Mouse (Mus musculus) forebrain, embryonic 16.5 days (tissue): ENCODE data around the gene Fam189a2. TPM values are rescaled to one million over a fixed set of nuclear protein-coding genes. Genes with fewer than 3 reads are reported as not detected.

Experiments
- ATAC-seq: fragments of 200-750 bp; cut with Nextera tagmentation; 2 replicates; pipeline ENCODE4 v1.8.0; 2017; ENCODE audit warnings: mild to moderate bottlenecking, moderate library complexity
- H3K27ac ChIP-seq: fragments of 300-500 bp; sonication (generic); 2 replicates; pipeline ENCODE4 v1.5.1; 2014; ENCODE audit warnings: low read length, control low read depth
- H3K27me3 ChIP-seq: fragments of 300-500 bp; sonication (generic); replicated peaks from 2 replicates; pipeline ENCODE4 v1.6.1; 2014; ENCODE audit warnings: low read length; ENCODE audit not compliant: control insufficient read depth, insufficient read depth
- H3K36me3 ChIP-seq: fragments of 300-500 bp; sonication (generic); 2 replicates; pipeline ENCODE4 v1.6.1; 2014; ENCODE audit not compliant: control insufficient read depth, insufficient read depth
- H3K4me1 ChIP-seq: fragments of 300-500 bp; sonication (generic); replicated peaks from 2 replicates; pipeline ENCODE4 v1.6.1; 2014; ENCODE audit warnings: low read length; ENCODE audit not compliant: control insufficient read depth, insufficient read depth
- H3K4me2 ChIP-seq: fragments of 300-500 bp; sonication (generic); 2 replicates; pipeline ENCODE4 v1.6.1; 2014; ENCODE audit warnings: mild to moderate bottlenecking, low read length, control low read depth
- H3K4me3 ChIP-seq: fragments of 300-500 bp; sonication (generic); replicated peaks from 2 replicates; pipeline ENCODE4 v1.5.1; 2014; ENCODE audit warnings: mild to moderate bottlenecking, low read length, control low read depth
- H3K9ac ChIP-seq: fragments of 300-500 bp; sonication (generic); replicated peaks from 2 replicates; pipeline ENCODE4 v1.6.1; 2014; ENCODE audit warnings: low read depth, low read length, control low read depth
- H3K9me3 ChIP-seq: fragments of 300-500 bp; sonication (generic); 2 replicates; pipeline ENCODE4 v1.6.1; 2016; ENCODE audit warnings: low read length; ENCODE audit not compliant: control insufficient read depth
- WGBS: fragments of 180-500 bp; shearing (Covaris S2); extraction: QIAGEN DNeasy Blood & Tissue Kit; methylation state at CpG from one replicate; pipeline ENCODE4 v1.1.7; 2014; 5-methylcytosine and 5-hydroxymethylcytosine counted together
- polyA plus RNA-seq: library from polyadenylated mRNA; unstranded; fragments of >200 nt; fragmentation: Nextera tagmentation; extraction: Ambion mirVana; gene quantifications from 2 replicates; pipeline ENCODE4 v1.2.1, GENCODE M21; 2015

The Fam189a2 gene
- polyA plus RNA-seq, 1 experiment from 2014 or later = 1.1 TPM

- Histone ChIP-seq H3K4me3 (no peak overlapping the region), H3K27me3 (no peaks in the 10 kb centered on the region), H3K9me3 (no peaks in the 10 kb centered on the region), H3K9ac (no peak overlapping the region), H3K27ac (no peak overlapping the region), H3K4me1 (peaks cover 9% of the 10 kb centered on the region), H3K36me3 (no peaks in the 10 kb centered on the region), H3K4me2 (no peak overlapping the region)
- 83% methylated on average over 3 of the region's 3 CpGs for WGBS
- no peak for ATAC-seq
Measured at GRCm38 (mm10) chr19:24020736-24021135, 10.1 kb downstream of the Fam189a2 start.

GRCm38 (mm10) chr19:24019609-24020008, 11.2 kb downstream of the Fam189a2 start:
- H3K27ac ChIP-seq = no peak overlapping the region
- no peak overlapping the region for H3K9ac ChIP-seq
- H3K36me3 ChIP-seq = no peaks in the 10 kb centered on the region
- H3K9me3 ChIP-seq = no peaks in the 10 kb centered on the region
- no peaks in the 10 kb centered on the region for H3K27me3 ChIP-seq
- no peak for ATAC-seq
- peaks cover 9% of the 10 kb centered on the region for H3K4me1 ChIP-seq
- H3K4me3 ChIP-seq = no peak overlapping the region
- H3K4me2 ChIP-seq = no peak overlapping the region
- 89% methylated on average over 9 of the region's 9 CpGs for WGBS

- Histone ChIP-seq H3K27ac (no peak overlapping the region), H3K36me3 (no peaks in the 10 kb centered on the region), H3K9ac (no peak overlapping the region), H3K9me3 (no peaks in the 10 kb centered on the region), H3K4me3 (no peak overlapping the region), H3K4me1 (peaks cover 6% of the 10 kb centered on the region), H3K27me3 (no peaks in the 10 kb centered on the region), H3K4me2 (no peak overlapping the region)
- WGBS = 87% methylated on average over 3 of the region's 3 CpGs
- ATAC-seq = no peak
Measured at GRCm38 (mm10) chr19:24018396-24018795, 12.4 kb downstream of the Fam189a2 start.

GRCm38 (mm10) chr19:24017892-24018291, 12.9 kb downstream of the Fam189a2 start:
- Histone ChIP-seq H3K9ac (no peak overlapping the region), H3K36me3 (no peaks in the 10 kb centered on the region), H3K4me3 (no peak overlapping the region), H3K9me3 (no peaks in the 10 kb centered on the region), H3K27me3 (no peaks in the 10 kb centered on the region), H3K4me2 (no peak overlapping the region), H3K4me1 (peaks cover 6% of the 10 kb centered on the region), H3K27ac (no peak overlapping the region)
- ATAC-seq = no peak
- WGBS = 59% methylated on average over 3 of the region's 3 CpGs

GRCm38 (mm10) chr19:24017427-24017826, 13.4 kb downstream of the Fam189a2 start:
- Histone ChIP-seq H3K27ac (no peak overlapping the region), H3K9ac (no peak overlapping the region), H3K4me1 (peaks cover 6% of the 10 kb centered on the region), H3K27me3 (no peaks in the 10 kb centered on the region), H3K4me2 (no peak overlapping the region), H3K4me3 (no peak overlapping the region), H3K36me3 (no peaks in the 10 kb centered on the region), H3K9me3 (no peaks in the 10 kb centered on the region)
- WGBS = 19% methylated on average over 1 of the region's 1 CpGs
- no peak for ATAC-seq

GRCm38 (mm10) chr19:24016706-24017386, 14.0 kb downstream of the Fam189a2 start:
- H3K27ac ChIP-seq = no peak overlapping the region

GRCm38 (mm10) chr19:24013241-24013640, 17.6 kb downstream of the Fam189a2 start:
- Histone ChIP-seq H3K27me3 (no peaks in the 10 kb centered on the region), H3K9ac (no peak overlapping the region), H3K27ac (no peak overlapping the region), H3K4me2 (no peak overlapping the region), H3K4me1 (peaks cover 6% of the 10 kb centered on the region), H3K4me3 (no peak overlapping the region), H3K9me3 (0 out of 2 replicates have a peak, but pooled peaks cover 3% of the 10 kb centered on the region), H3K36me3 (no peaks in the 10 kb centered on the region)
- WGBS = 89% methylated on average over 3 of the region's 3 CpGs
- ATAC-seq = no peak

More at GRCm38 (mm10) chr19:24016706-24017386, 14.0 kb downstream of the Fam189a2 start:
- Histone ChIP-seq H3K4me2 (no peak overlapping the region), H3K27me3 (no peaks in the 10 kb centered on the region), H3K9me3 (0 out of 2 replicates have a peak, but pooled peaks cover 2% of the 10 kb centered on the region), H3K36me3 (no peaks in the 10 kb centered on the region), H3K9ac (no peak overlapping the region), H3K4me3 (no peak overlapping the region), H3K4me1 (peaks cover 6% of the 10 kb centered on the region)
- peak; percentile 28 for ATAC-seq
- WGBS = 9% methylated on average over 3 of the region's 3 CpGs

GRCm38 (mm10) chr19:24012479-24012878, 18.3 kb downstream of the Fam189a2 start:
- 93% methylated on average over 8 of the region's 8 CpGs for whole genome bisulfite sequencing
- Histone ChIP-seq H3K4me3 (no peak overlapping the region), H3K4me2 (no peak overlapping the region), H3K4me1 (peaks cover 6% of the 10 kb centered on the region), H3K27ac (no peak overlapping the region), H3K9ac (no peak overlapping the region), H3K27me3 (no peaks in the 10 kb centered on the region), H3K9me3 (0 out of 2 replicates have a peak, but pooled peaks cover 3% of the 10 kb centered on the region), H3K36me3 (no peaks in the 10 kb centered on the region)
- ATAC-seq = no peak

- Histone ChIP-seq H3K27ac (no peak overlapping the region), H3K9ac (no peak overlapping the region), H3K4me3 (no peak overlapping the region), H3K4me2 (no peak overlapping the region), H3K4me1 (no peaks in the 10 kb centered on the region), H3K36me3 (no peaks in the 10 kb centered on the region), H3K27me3 (no peaks in the 10 kb centered on the region), H3K9me3 (0 out of 2 replicates have a peak, but pooled peaks cover 3% of the 10 kb centered on the region)
- ATAC-seq = no peak
- WGBS = 74% methylated on average over 4 of the region's 4 CpGs
Measured at GRCm38 (mm10) chr19:24007638-24008360, 23.0 kb downstream of the Fam189a2 start.
